Mouse (Mus musculus) frontal cortex, postnatal 10 days (tissue): ENCODE measurements around the gene Slc38a4.

Source experiments
- DNase-seq, 2 experiments: peaks; one replicate each; pipeline ENCODE4 v3.0.0; 2022; ENCODE audit warnings: low spot score in 2 of 2, mixed read lengths in 1 of 2

Slc38a4 gene

GRCm38 (mm10) chr15:97015036-97015596, 40.6 kb downstream of the Slc38a4 start:
- no peak for DNase-seq

GRCm38 (mm10) chr15:97011599-97012372, 44.0 kb downstream of the Slc38a4 start:
- DNase-seq = no peak

GRCm38 (mm10) chr15:97009271-97009670, 46.5 kb downstream of the Slc38a4 start:
- DNase-seq = no peak

GRCm38 (mm10) chr15:97005631-97006234, 50.0 kb downstream of the Slc38a4 start:
- DNase-seq = no peak

GRCm38 (mm10) chr15:97004525-97004867, 51.3 kb downstream of the Slc38a4 start:
- no peak for DNase-seq

- no peak for DNase-seq
Observed at GRCm38 (mm10) chr15:97003851-97004524, 51.8 kb downstream of the Slc38a4 start.

- DNase-seq = no peak
Observed at GRCm38 (mm10) chr15:97003186-97003585, 52.6 kb downstream of the Slc38a4 start.

- DNase-seq = no peak
Observed at GRCm38 (mm10) chr15:97002752-97003151, 53.0 kb downstream of the Slc38a4 start.

GRCm38 (mm10) chr15:97001886-97002285, 53.9 kb downstream of the Slc38a4 start:
- DNase-seq = peak in 1 of 2 experiments; percentile 8

GRCm38 (mm10) chr15:97001416-97001815, 54.3 kb downstream of the Slc38a4 start:
- no peak for DNase-seq

GRCm38 (mm10) chr15:97000319-97001251, 55.2 kb downstream of the Slc38a4 start:
- DNase-seq = no peak

GRCm38 (mm10) chr15:96999401-96999800, 56.4 kb downstream of the Slc38a4 start:
- no peak for DNase-seq

- no peak for DNase-seq
Observed at GRCm38 (mm10) chr15:96985618-96986017, 70.1 kb downstream of the Slc38a4 start.

GRCm38 (mm10) chr15:96983581-96984330, 72.0 kb downstream of the Slc38a4 start:
- DNase-seq = no peak

- no peak for DNase-seq
Observed at GRCm38 (mm10) chr15:96975125-96975524, 80.6 kb downstream of the Slc38a4 start.

- DNase-seq = no peak
Observed at GRCm38 (mm10) chr15:96974131-96974530, 81.6 kb downstream of the Slc38a4 start.

GRCm38 (mm10) chr15:96973370-96973769, 82.4 kb downstream of the Slc38a4 start:
- DNase-seq = no peak

GRCm38 (mm10) chr15:96972706-96973274, 83.0 kb downstream of the Slc38a4 start:
- no peak for DNase-seq

GRCm38 (mm10) chr15:96971906-96972305, 83.8 kb downstream of the Slc38a4 start:
- no peak for DNase-seq

GRCm38 (mm10) chr15:96969792-96970191, 86.0 kb downstream of the Slc38a4 start:
- DNase-seq = no peak
